Mouse (Mus musculus): ENCODE measurements around the gene Gli1. TPM values are rescaled to one million over a fixed set of nuclear protein-coding genes. Genes with fewer than 3 reads are reported as not detected.

Gene Gli1
- polyA plus RNA-seq, 1 experiment from 2014 or later: 7.6 TPM

DNA sequence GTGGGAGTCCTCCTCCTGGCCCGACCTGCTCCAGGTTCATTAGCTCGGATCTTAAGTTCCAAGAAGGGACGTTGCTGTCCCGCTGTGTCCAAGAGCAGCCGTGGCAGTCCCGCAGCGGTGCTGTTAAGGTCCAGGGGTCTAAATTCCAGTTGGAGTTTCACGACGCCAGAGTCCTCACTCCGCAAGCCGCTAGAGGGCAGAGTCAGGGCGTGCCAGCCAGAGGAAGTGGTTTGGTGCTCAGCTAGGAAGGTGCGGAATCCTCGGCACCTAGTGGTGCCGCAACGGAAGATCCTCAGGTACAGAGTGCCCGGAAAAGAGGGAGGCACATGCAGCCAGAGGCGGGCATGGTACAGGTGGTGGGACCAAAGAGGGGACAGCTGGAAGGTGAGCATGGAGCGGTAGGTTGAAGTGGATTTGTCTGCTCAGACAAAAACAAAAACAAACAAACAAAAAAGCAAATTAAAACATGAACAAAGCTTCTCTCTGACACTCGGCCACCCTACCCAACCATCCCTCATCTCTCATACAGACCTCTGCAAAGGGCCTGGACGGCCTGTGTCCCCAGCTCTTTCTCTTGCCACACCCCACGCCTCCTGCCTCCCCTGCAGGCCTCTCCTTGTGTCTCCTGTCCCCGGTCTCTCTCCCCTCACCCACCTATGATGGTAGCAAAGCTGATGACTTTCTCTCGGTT is 9.0 kb upstream of the Gli1 start:
- ATAC-seq: peak; percentile 82
- 10% methylated on average over 24 of the region's 24 CpGs for WGBS
- Histone ChIP-seq H3K9ac (ENCODE audit: low read depth, low read length) (no peak overlapping the region), H3K36me3 (ENCODE audit: control insufficient read depth, insufficient read depth, low read length) (no peaks in the 10 kb centered on the region), H3K27me3 (replicated peaks; ENCODE audit: control insufficient read depth, insufficient read depth, low read length) (no peaks in the 10 kb centered on the region), H3K4me2 (ENCODE audit: low read depth, low read length) (peak overlapping the region; percentile 50), H3K27ac (ENCODE audit: low read length) (no peak overlapping the region), H3K4me3 (ENCODE audit: low read length) (peak overlapping the region; percentile 21; the same call in 1 of the 2 replicates), H3K4me1 (ENCODE audit: control insufficient read depth, insufficient read depth, low read length) (0 out of 2 replicates have a peak, but pooled peaks cover 4% of the 10 kb centered on the region), H3K9me3 (ENCODE audit: control insufficient read depth, low read length) (no peaks in the 10 kb centered on the region)

DNA sequence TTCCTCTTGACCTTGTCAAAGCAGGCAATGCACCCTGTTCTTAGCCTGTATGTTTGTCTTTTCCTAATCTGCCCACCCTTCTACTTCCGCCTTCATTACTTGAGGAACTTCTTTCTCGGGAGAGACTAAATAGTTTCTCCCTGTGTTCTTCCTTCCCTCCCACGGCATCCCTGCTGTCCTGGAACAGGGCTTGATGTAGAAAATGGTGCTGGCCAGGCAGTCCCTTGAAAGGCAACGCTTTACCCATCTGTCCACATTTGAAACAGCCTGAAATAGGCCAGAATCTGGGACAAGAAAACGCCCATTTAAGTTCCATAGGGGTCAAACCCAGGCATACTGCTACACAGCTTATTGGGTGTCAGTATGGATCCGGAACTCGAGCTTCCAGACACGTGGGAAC is 8.0 kb upstream of the Gli1 start:
- WGBS: 73% methylated on average over 8 of the region's 8 CpGs

DNA sequence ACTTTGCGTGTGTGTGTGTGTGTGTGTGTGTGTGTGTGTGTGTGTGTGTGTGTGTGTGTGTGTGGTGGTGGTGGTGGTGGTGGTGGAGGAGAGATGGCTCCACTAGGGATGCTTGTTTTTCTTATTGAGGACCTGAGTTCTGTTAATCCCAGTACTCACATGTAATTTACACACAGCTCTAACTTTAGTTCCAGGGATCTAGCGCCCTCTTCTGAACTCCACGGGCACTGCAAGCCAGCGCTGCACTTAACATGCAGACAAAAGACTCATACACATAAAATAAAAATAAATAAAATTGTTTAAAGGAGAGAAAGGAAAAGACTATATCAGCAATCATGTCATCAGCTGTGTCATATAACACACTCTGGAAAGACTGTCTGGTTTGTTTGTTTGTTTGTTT is 7.2 kb upstream of the Gli1 start:
- no peaks in the 10 kb centered on the region for H3K36me3 ChIP-seq (ENCODE audit: control insufficient read depth, insufficient read depth, low read length)
- H3K4me1 ChIP-seq (ENCODE audit: control insufficient read depth, insufficient read depth, low read length): 0 out of 2 replicates have a peak, but pooled peaks cover 4% of the 10 kb centered on the region
- no peak overlapping the region for H3K4me2 ChIP-seq (ENCODE audit: low read depth, low read length)
- ATAC-seq: no peak
- no peak overlapping the region for H3K9ac ChIP-seq (ENCODE audit: low read depth, low read length)
- no peaks in the 10 kb centered on the region; the same call in 1 of the 2 replicates for H3K9me3 ChIP-seq (ENCODE audit: control insufficient read depth, low read length)
- H3K27ac ChIP-seq (ENCODE audit: low read length): no peak overlapping the region
- 66% methylated on average over 4 of the region's 4 CpGs for WGBS
- no peaks in the 10 kb centered on the region for H3K27me3 ChIP-seq (replicated peaks; ENCODE audit: control insufficient read depth, insufficient read depth, low read length)
- H3K4me3 ChIP-seq (ENCODE audit: low read length): no peak overlapping the region

More for the DNA sequence above, 8.0 kb upstream of the Gli1 start:
- no peak overlapping the region for H3K4me3 ChIP-seq (ENCODE audit: low read length)
- H3K4me2 ChIP-seq (ENCODE audit: low read depth, low read length): no peak overlapping the region
- H3K36me3 ChIP-seq (ENCODE audit: control insufficient read depth, insufficient read depth, low read length): no peaks in the 10 kb centered on the region
- 0 out of 2 replicates have a peak, but pooled peaks cover 4% of the 10 kb centered on the region for H3K4me1 ChIP-seq (ENCODE audit: control insufficient read depth, insufficient read depth, low read length)
- no peaks in the 10 kb centered on the region for H3K27me3 ChIP-seq (replicated peaks; ENCODE audit: control insufficient read depth, insufficient read depth, low read length)
- no peak overlapping the region for H3K9ac ChIP-seq (ENCODE audit: low read depth, low read length)
- H3K9me3 ChIP-seq (ENCODE audit: control insufficient read depth, low read length): no peaks in the 10 kb centered on the region; the same call in 1 of the 2 replicates
- H3K27ac ChIP-seq (ENCODE audit: low read length): no peak overlapping the region
- ATAC-seq: no peak

DNA sequence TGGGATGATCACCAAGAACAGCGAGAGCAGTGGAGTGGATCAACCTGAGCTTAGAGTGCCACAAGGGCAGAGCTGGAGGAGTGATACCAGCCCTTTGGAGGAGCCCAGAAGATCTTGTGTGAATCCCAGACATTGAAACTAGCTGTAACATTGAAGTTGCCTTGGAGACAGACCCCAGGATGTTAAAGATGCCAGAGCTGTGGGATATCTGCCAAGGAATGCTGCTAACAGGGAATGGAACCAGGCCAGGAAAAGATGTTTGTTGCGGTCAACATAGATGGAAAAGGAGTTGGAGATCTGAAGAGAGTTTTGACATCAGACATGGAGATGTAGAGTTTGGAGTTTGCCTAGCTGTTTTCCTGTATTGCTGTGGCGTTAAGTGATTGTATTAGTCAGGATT is 4.4 kb upstream of the Gli1 start:
- H3K4me2 ChIP-seq (ENCODE audit: low read depth, low read length): no peak overlapping the region
- no peak for ATAC-seq
- H3K4me3 ChIP-seq (ENCODE audit: low read length): no peak overlapping the region
- no peak overlapping the region for H3K9ac ChIP-seq (ENCODE audit: low read depth, low read length)
- no peaks in the 10 kb centered on the region for H3K36me3 ChIP-seq (ENCODE audit: control insufficient read depth, insufficient read depth, low read length)
- 77% methylated on average over 3 of the region's 3 CpGs for WGBS
- H3K9me3 ChIP-seq (ENCODE audit: control insufficient read depth, low read length): no peaks in the 10 kb centered on the region; the same call in 1 of the 2 replicates
- H3K27me3 ChIP-seq (replicated peaks; ENCODE audit: control insufficient read depth, insufficient read depth, low read length): peaks cover 5% of the 10 kb centered on the region; the same call in 1 of the 2 replicates
- peaks cover 6% of the 10 kb centered on the region; the same call in 1 of the 2 replicates for H3K4me1 ChIP-seq (ENCODE audit: control insufficient read depth, insufficient read depth, low read length)
- H3K27ac ChIP-seq (ENCODE audit: low read length): no peak overlapping the region

DNA sequence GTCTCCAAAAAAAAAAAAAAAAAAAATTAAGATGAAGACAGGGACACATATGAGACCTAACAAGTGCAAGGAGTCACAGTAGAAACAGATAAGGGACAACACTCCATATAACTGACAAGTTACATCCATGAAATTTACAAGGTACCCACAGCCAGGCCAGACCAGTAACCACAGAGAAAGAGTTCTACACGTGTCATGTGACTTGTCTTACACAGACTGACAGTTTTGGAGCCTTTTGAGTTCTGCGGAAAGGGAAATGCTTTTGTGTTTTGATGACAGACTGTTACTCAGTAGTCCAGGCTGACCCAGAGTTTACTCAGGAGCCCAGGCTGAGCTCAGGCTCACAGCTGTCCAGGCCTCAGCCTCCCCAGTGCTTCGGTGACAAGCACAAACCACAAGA is 1.3 kb upstream of the Gli1 start:
- Histone ChIP-seq H3K27me3 (replicated peaks; ENCODE audit: control insufficient read depth, insufficient read depth, low read length) (peaks cover 5% of the 10 kb centered on the region), H3K4me3 (ENCODE audit: low read length) (no peak overlapping the region), H3K9me3 (ENCODE audit: control insufficient read depth, low read length) (no peaks in the 10 kb centered on the region; the same call in 1 of the 2 replicates), H3K36me3 (ENCODE audit: control insufficient read depth, insufficient read depth, low read length) (no peaks in the 10 kb centered on the region), H3K4me2 (ENCODE audit: low read depth, low read length) (no peak overlapping the region), H3K4me1 (ENCODE audit: control insufficient read depth, insufficient read depth, low read length) (peaks cover 9% of the 10 kb centered on the region), H3K27ac (ENCODE audit: low read length) (no peak overlapping the region), H3K9ac (ENCODE audit: low read depth, low read length) (no peak overlapping the region)
- WGBS: 70% methylated on average over 3 of the region's 3 CpGs
- no peak for ATAC-seq

DNA sequence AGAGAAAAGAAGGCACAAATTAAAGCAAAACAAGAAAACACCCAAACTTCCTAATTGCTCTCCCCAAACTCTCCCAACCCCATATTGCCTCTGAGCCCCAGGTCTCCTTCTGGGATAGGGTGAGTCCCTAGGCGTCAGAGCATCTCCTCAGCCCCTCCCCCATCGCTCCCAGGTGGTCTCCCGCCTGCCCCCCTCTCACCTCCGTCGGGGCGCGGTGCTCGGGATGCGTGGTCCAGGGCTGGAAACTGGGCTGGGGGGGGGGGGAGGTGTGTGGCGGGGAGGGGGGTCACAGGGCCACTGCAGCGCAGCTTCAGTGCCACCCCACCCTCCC is 449 bp downstream of the Gli1 start:
- Histone ChIP-seq H3K9me3 (ENCODE audit: control insufficient read depth, low read length) (no peaks in the 10 kb centered on the region; the same call in 1 of the 2 replicates), H3K36me3 (ENCODE audit: control insufficient read depth, insufficient read depth, low read length) (no peaks in the 10 kb centered on the region), H3K4me2 (ENCODE audit: low read depth, low read length) (peak overlapping the region; percentile 88), H3K4me1 (ENCODE audit: control insufficient read depth, insufficient read depth, low read length) (peaks cover 9% of the 10 kb centered on the region), H3K27ac (ENCODE audit: low read length) (peak overlapping the region; percentile 64), H3K4me3 (ENCODE audit: low read length) (peak overlapping the region; percentile 57), H3K27me3 (replicated peaks; ENCODE audit: control insufficient read depth, insufficient read depth, low read length) (peaks cover 5% of the 10 kb centered on the region), H3K9ac (ENCODE audit: low read depth, low read length) (peak overlapping the region; percentile 70)
- 0% methylated on average over 10 of the region's 11 CpGs for WGBS
- peak; percentile 5; the same call in 1 of the 2 replicates for ATAC-seq

DNA sequence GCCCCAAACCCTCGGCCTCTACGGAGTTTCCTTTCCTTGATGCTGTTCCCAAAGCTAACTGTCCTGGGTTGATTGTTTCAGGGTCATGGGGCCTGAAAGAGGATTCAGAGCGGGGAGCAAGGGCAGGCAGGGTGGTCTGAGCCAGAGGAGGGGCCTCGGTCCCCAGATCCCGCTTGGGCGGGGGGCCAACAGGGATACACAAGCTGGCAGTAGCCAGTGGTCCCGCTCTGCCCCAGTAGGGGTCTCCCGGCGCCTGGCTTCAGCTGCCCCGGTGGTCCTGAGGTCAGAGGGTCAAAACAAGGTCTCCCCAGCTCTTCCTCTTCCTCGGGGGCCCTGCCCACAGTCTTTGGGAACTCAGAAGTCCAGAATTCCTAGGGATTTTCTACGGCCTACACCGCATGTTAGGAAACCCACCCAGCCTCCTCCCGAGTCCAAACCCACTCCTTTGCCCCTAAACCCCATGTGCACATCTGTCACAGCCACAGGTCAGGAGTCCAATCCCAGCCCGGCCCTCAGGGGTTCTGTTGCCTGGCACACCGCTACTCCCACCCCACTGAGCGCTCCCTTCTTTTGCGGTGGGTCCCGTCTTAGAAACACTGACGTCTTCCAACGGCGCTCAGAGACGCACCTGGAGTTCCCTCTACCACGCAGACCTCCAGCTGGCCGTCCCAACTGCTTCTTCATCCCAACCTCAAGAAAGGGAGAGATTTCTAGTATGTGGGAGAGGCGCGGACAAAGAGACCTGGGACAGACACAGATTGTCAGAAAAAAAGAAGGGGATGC is 1.0 kb downstream of the Gli1 start:
- peak overlapping the region; percentile 57 for H3K4me3 ChIP-seq (ENCODE audit: low read length)
- no peak for ATAC-seq
- peak overlapping the region; percentile 88 for H3K4me2 ChIP-seq (ENCODE audit: low read depth, low read length)
- H3K4me1 ChIP-seq (ENCODE audit: control insufficient read depth, insufficient read depth, low read length): peaks cover 9% of the 10 kb centered on the region
- H3K27ac ChIP-seq (ENCODE audit: low read length): peak overlapping the region; percentile 64
- no peaks in the 10 kb centered on the region for H3K36me3 ChIP-seq (ENCODE audit: control insufficient read depth, insufficient read depth, low read length)
- H3K9me3 ChIP-seq (ENCODE audit: control insufficient read depth, low read length): no peaks in the 10 kb centered on the region; the same call in 1 of the 2 replicates
- WGBS: 2% methylated on average over 27 of the region's 27 CpGs
- peaks cover 5% of the 10 kb centered on the region for H3K27me3 ChIP-seq (replicated peaks; ENCODE audit: control insufficient read depth, insufficient read depth, low read length)
- H3K9ac ChIP-seq (ENCODE audit: low read depth, low read length): peak overlapping the region; percentile 70

DNA sequence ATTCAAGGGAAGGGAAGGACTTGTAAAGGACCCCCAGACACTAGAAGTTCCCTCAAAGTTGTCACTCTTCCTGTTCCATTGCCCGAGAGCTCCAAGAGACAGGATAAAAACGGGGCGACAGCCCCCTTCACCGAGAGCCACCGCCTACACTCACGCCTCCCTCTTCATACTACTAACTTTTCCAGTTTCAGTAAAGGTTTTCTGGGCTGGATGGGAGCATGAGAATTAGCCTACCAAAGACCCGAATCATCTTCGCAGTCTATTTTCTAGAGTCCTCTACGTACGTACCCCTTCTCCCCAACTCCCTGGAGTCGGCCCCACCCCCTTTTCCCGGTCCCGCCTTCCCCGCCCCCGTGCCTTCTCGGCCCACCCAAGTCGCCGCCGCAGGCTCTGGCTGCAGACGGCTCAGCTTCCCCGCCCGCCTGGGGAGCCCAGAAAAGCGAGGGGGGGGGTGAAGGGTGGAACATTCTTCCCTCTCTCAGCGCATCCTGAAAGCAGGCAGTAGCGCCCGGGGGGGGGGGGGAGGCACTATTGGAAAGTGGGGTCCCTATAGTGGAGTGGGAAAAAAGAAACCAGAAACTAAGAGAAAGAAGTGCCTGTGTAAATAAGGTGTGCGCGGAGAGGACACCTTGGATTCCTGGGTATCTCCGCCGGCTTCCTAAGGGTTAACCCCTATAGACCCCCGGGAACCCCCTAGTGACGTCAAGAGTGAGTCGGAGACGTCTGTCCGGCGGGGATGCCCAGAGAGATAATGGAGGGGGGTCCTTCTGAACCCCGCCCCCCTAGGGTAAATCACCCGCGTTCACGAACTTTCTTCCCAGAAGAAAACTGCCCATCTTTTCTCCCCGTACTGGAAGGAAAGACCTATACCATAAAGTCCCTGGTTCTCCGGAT is 1.8 kb downstream of the Gli1 start:
- 1% methylated on average over 42 of the region's 42 CpGs for WGBS
- peak overlapping the region; percentile 70 for H3K9ac ChIP-seq (ENCODE audit: low read depth, low read length)
- ATAC-seq: peak; percentile 56
- H3K4me1 ChIP-seq (ENCODE audit: control insufficient read depth, insufficient read depth, low read length): peaks cover 9% of the 10 kb centered on the region
- no peaks in the 10 kb centered on the region; the same call in 1 of the 2 replicates for H3K9me3 ChIP-seq (ENCODE audit: control insufficient read depth, low read length)
- H3K27ac ChIP-seq (ENCODE audit: low read length): peak overlapping the region; percentile 91
- H3K36me3 ChIP-seq (ENCODE audit: control insufficient read depth, insufficient read depth, low read length): no peaks in the 10 kb centered on the region
- peaks cover 5% of the 10 kb centered on the region for H3K27me3 ChIP-seq (replicated peaks; ENCODE audit: control insufficient read depth, insufficient read depth, low read length)
- H3K4me3 ChIP-seq (ENCODE audit: low read length): peak overlapping the region; percentile 57
- peak overlapping the region; percentile 88 for H3K4me2 ChIP-seq (ENCODE audit: low read depth, low read length)
